Mouse (Mus musculus) thymus, adult 2 months (tissue): ENCODE measurements around the gene Rgs6. TPM values are rescaled to one million over a fixed set of nuclear protein-coding genes. Genes with fewer than 3 reads are reported as not detected.

Source experiments
- DNase-seq: peaks from one replicate; pipeline ENCODE4 v3.0.0; 2021
- H3K27ac ChIP-seq: fragments of 200-500 bp; 2 replicates; pipeline ENCODE4 v1.5.1; 2012; ENCODE audit warnings: low read length, control low read depth; ENCODE audit not compliant: control insufficient read depth, insufficient read depth
- H3K27me3 ChIP-seq: fragments of 200-500 bp; 2 replicates; pipeline ENCODE4 v1.6.1; 2012; ENCODE audit warnings: mild to moderate bottlenecking, low read length, moderate library complexity, mixed read lengths; ENCODE audit not compliant: control insufficient read depth, insufficient read depth
- H3K36me3 ChIP-seq: fragments of 200-500 bp; 2 replicates; pipeline ENCODE4 v1.6.1; 2012; ENCODE audit warnings: mild to moderate bottlenecking, low read length, moderate library complexity; ENCODE audit not compliant: control insufficient read depth, insufficient read depth
- H3K4me1 ChIP-seq: fragments of 200-500 bp; replicated peaks from 2 replicates; pipeline ENCODE4 v1.6.1; 2012; ENCODE audit warnings: low read length; ENCODE audit not compliant: control insufficient read depth, insufficient read depth
- H3K4me3 ChIP-seq: fragments of 200-500 bp; 2 replicates; pipeline ENCODE4 v1.5.1; 2012; ENCODE audit warnings: mild to moderate bottlenecking, low read length, control low read depth, moderate library complexity; ENCODE audit not compliant: control insufficient read depth, insufficient read depth
- CTCF ChIP-seq: fragments of 200-500 bp; IDR thresholded peaks from 2 replicates; pipeline ENCODE4 v1.5.1; 2012; ENCODE audit warnings: mild to moderate bottlenecking, control low read depth, low read length, moderate library complexity, borderline replicate concordance; ENCODE audit not compliant: control insufficient read depth, poor library complexity, insufficient read depth; ENCODE audit errors: extremely low read depth
- POLR2A ChIP-seq: fragments of 200-500 bp; IDR thresholded peaks from 2 replicates; pipeline ENCODE4 v1.6.1; 2012; ENCODE audit warnings: mild to moderate bottlenecking, low read length, control low read depth, moderate library complexity; ENCODE audit not compliant: control insufficient read depth, poor library complexity, insufficient read depth; ENCODE audit errors: extremely low read depth
- WGBS: fragments of 180-500 bp; shearing (Covaris S2); methylation state at CpG from one replicate; pipeline ENCODE4 v1.1.7; 2018; 5-methylcytosine and 5-hydroxymethylcytosine counted together
- polyA plus RNA-seq: library from polyadenylated mRNA; depleted of rRNA; stranded (reverse); fragments of >200 nt; gene quantifications from 2 replicates; pipeline ENCODE4 v1.2.3, GENCODE M21; 2012

Rgs6 gene
- polyA plus RNA-seq, 1 experiment = 0.46 TPM

GRCm38 (mm10) chr12:82996775-82997174 is 408.7 kb downstream of the Rgs6 start:
- TF ChIP-seq POLR2A = no peak
- TF ChIP-seq CTCF = no peak
- Histone ChIP-seq H3K27me3 (no peaks in the 10 kb centered on the region), H3K4me1 (no peaks in the 10 kb centered on the region), H3K4me3 (no peak overlapping the region), H3K36me3 (no peaks in the 10 kb centered on the region), H3K27ac (no peak overlapping the region)
- no peak for DNase-seq
- WGBS = 86% methylated on average over 4 of the region's 4 CpGs

- Histone ChIP-seq H3K4me3 (no peak overlapping the region), H3K4me1 (no peaks in the 10 kb centered on the region), H3K27me3 (no peaks in the 10 kb centered on the region), H3K36me3 (no peaks in the 10 kb centered on the region), H3K27ac (no peak overlapping the region)
- no peak for DNase-seq
- no peak for TF ChIP-seq POLR2A
- TF ChIP-seq CTCF = no peak
- WGBS = 95% methylated on average over 10 of the region's 10 CpGs
Measured at GRCm38 (mm10) chr12:82998682-82999332, 410.7 kb downstream of the Rgs6 start.

DNA sequence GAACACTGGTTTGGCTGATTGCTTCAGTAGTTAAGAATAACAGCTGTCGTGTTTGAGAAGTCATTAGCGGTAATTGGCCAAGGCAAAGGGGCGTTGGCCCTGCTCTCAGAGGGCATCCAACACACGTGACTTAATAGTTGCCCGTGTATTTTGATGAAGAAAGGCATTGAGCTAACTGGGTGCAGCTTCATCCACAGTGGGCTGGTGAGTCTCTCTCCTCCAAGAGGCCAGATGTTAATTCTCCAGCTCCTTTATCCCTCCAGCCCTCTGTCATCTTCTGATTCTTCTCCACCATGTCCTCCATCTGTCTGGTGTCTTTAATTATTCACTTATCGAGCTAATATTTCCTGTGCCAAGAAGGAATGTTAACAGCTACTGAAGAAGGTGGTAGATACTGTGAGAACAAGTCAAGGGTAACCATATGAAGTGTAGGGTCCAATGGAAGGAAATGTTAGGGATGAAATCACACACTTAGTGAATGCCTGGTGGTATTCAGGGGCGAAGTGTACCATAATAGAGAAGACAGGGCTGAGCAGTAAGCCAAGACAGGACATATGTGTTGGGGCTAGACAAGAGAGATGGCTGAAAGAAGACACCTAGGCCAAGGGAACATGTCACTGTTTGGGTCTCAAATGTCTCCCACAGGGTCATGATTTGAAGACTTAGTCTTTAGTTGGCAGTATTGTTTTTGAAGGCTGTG is 411.4 kb downstream of the Rgs6 start:
- Histone ChIP-seq H3K36me3 (no peaks in the 10 kb centered on the region), H3K27ac (no peak overlapping the region), H3K27me3 (no peaks in the 10 kb centered on the region), H3K4me3 (no peak overlapping the region), H3K4me1 (no peaks in the 10 kb centered on the region)
- DNase-seq = no peak
- 91% methylated on average over 7 of the region's 7 CpGs for WGBS
- TF ChIP-seq POLR2A (no peak), CTCF (no peak)

DNA sequence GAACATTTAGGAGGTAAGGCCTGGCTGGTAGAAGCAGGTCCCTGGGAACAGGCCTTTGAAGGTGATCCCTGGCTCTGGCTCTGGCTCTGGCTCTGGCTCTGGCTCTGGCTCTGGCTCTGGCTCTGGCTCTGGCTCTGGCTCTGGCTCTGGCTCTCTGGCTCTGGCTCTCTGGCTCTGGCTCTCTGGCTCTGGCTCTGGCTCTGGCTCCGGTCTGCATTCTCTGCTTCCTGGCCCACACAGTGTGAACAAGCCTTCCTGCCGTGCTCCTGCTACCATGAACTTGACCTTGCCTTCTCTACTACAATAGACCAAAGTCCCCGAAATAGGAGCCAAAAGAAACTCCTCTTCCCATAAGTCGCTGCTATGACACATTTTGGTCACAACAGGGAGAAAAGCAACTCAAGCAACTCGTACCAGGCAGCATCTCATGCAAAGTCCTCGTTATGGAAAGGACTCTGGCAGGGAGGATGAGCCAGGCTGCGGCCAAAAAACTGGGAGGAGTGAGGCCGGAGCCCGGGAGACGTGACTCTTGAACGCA is 412.0 kb downstream of the Rgs6 start:
- H3K4me1 ChIP-seq = no peaks in the 10 kb centered on the region
- H3K27ac ChIP-seq = no peak overlapping the region
- no peak overlapping the region for H3K4me3 ChIP-seq
- TF ChIP-seq CTCF (no peak), POLR2A (no peak)
- WGBS = 90% methylated on average over 11 of the region's 11 CpGs
- no peaks in the 10 kb centered on the region for H3K36me3 ChIP-seq
- no peak for DNase-seq
- H3K27me3 ChIP-seq = no peaks in the 10 kb centered on the region

DNA sequence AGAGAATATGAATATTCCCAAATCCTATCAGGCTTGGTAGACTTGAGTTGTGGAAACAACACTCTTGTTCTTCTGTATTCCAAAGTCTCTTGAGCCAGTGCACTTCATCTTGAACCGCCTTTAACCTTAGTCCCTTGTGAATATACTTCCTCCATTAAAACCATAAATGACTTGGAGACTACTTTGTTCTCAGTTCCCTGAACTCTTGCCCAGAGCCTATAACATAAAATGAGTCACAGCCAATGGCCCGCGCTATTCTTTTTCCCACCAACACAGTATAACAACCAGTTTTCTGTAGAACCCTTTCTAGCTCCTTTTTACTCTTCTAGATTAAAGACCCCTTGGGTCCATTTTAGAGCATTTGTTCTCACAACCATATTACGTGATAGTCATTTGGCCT is 412.9 kb downstream of the Rgs6 start:
- no peak for DNase-seq
- Histone ChIP-seq H3K36me3 (no peaks in the 10 kb centered on the region), H3K27ac (no peak overlapping the region), H3K4me1 (no peaks in the 10 kb centered on the region), H3K27me3 (no peaks in the 10 kb centered on the region), H3K4me3 (no peak overlapping the region)
- TF ChIP-seq POLR2A (no peak), CTCF (no peak)
- 92% methylated on average over 4 of the region's 4 CpGs for WGBS

DNA sequence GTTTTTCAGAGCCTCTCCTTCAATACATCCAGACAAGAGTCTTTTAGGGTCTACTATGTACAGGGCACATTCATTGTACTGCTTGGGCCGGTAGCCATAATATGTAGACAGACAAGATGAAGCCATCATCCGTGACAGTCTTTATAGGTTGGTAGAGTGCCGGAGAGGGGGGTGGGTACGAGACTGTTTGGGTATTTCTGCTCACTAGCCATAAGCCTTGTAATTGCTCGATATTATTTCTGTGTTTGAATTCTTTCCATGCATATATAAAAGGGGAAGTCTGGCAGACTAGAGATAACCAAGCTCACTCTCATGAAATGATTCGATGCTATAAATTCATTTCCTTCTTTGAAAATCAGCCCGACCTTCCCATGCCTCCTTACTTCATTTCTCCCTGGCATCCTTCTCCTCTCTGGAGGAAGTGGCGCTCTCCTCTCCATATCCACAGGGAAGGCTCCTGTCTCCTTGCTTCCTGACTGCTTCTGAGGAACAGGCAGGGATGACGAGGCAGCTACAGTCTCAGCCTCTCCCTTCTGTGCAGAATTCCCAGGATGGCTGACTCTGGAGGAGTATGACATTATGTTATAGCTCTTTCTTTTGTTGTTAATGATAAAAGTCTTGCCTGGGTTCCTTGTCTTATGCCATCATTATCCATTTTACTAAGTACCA is 416.1 kb downstream of the Rgs6 start:
- no peak for DNase-seq
- H3K4me1 ChIP-seq = no peaks in the 10 kb centered on the region
- no peak for TF ChIP-seq POLR2A
- TF ChIP-seq CTCF = no peak
- H3K27me3 ChIP-seq = no peaks in the 10 kb centered on the region
- 16% methylated on average over 9 of the region's 9 CpGs for WGBS
- H3K36me3 ChIP-seq = no peaks in the 10 kb centered on the region
- H3K27ac ChIP-seq = no peak overlapping the region
- H3K4me3 ChIP-seq = no peak overlapping the region
